Mouse (Mus musculus): ENCODE results near the gene Aar2. TPM values are rescaled to one million over a fixed set of nuclear protein-coding genes. Genes with fewer than 3 reads are reported as not detected.
A peak's percentile ranks its signal among the peaks of the same experiment; 100 is the strongest.

Gene Aar2
- total RNA-seq, 2 experiments from 2014 or later = 37.3 to 39.6 TPM

DNA sequence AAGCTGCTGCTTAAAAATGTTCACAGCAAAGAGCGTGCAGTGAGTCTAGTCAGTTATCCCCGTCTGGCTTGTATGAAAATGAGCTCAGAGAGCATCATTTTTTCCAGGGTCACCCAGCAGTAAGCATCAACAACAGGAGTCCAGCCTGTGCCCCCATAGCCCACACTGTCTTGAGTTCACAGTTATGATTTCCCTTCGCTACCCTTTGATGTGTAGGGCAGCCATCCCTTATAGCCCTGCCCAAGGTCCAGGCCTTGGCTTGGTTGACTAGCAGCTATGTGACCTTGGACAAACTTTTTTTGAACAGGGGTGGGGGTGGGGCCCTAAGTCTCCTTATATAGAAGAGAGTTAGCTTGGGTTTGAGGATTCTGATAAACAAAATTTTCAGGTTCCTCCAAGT lies 21.9 kb downstream of the Aar2 start:
- no peak overlapping the region for H3K27ac ChIP-seq
- intact Hi-C loops (cut with DNase I) = no loop called here
- no peak for DNase-seq (ENCODE audit: extremely low spot score in 1 of 2, low spot score in 2 of 2)
- no peak overlapping the region for H3K4me3 ChIP-seq
- no peak for TF ChIP-seq CTCF (IDR thresholded peaks at IDR 0.05)

DNA sequence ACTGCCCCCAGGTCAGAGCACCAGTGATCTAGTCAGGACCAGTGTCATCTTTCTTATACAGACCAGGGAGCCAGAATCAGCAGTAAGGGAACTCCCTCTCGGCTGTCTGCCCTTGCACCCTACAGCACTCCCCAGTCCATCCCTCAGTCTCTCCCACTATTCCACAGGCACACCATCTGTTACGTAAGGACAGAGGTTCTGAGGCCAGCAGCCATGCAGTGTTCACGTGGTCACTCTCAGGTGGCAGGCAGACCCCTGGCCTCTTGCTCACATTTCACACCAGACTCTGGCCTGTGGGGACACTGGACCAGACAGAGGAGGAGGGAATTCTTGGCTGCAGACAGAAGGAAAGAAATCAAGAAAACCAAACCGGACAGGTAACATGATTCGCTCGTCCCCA lies 24.1 kb downstream of the Aar2 start:
- Histone ChIP-seq H3K27ac (no peak overlapping the region), H3K4me3 (no peak overlapping the region)
- no peak for TF ChIP-seq CTCF (IDR thresholded peaks at IDR 0.05)
- DNase-seq (ENCODE audit: extremely low spot score in 1 of 2, low spot score in 2 of 2) = no peak
- intact Hi-C loops (cut with DNase I) = no loop called here

DNA sequence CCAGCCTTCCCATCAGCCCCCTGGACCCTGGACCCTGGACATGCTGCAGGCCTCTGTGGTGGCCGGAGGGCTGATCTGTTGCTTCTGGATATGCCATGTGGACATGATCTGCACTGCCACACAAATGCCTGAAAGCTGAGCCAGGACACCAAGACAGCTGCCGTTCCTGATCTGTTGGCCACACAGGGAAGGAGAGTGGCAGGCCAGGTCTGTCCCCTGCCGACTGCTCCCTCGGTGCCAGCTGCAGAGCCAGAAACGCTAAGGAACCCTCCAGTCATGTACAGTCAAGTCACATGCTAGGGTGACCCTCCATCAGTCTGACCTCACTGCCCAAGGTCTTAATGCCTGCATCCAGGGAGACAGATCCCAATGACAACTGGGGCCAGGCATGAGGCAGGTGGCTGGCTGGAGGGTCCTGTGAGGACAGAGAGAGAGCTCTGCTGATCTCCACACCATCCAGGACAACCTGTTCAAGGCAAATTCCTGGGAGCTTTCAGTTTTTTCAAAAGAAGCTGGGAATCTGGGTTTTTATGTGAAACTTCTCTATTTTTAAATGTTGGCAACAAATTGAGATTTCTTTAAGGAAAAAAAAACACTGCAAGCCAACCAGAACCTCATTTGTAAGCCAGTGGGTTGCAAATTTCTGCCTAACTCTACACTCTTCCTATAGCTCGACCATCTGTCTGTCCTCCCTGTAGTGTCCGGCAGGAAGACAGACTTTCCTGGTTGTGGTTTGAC lies 29.6 kb downstream of the Aar2 start:
- Histone ChIP-seq H3K27ac (peak overlapping the region; percentile 51; the same call in 1 of the 2 replicates), H3K4me3 (no peak overlapping the region)
- intact Hi-C loops (cut with DNase I) = no loop called here
- no peak for DNase-seq (ENCODE audit: extremely low spot score in 1 of 2, low spot score in 2 of 2)
- TF ChIP-seq CTCF (IDR thresholded peaks at IDR 0.05) = no peak

DNA sequence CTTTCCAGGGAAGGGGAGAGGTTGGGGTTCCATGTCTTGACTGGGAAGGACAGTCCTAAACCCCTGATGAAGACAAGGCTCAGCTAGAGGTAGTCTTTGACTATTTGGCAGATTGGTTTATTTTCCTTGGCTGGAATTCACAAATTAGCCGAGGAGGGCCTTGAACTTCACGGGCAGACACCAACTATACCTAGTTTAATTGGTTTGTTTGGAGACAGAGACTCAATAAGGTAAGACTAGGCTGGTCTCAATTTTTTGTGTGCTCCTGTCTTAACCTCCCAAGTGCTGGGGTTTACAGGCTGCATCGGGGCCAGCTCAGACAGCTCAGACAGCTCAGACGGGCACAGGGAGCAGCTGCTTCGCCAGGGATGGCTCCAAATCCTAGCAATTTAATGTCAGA lies 33.1 kb downstream of the Aar2 start:
- peak overlapping the region; percentile 45 for H3K27ac ChIP-seq
- intact Hi-C loops (cut with DNase I) = no loop called here
- no peak overlapping the region for H3K4me3 ChIP-seq
- no peak for DNase-seq (ENCODE audit: extremely low spot score in 1 of 2, low spot score in 2 of 2)
- no peak for TF ChIP-seq CTCF (IDR thresholded peaks at IDR 0.05)

DNA sequence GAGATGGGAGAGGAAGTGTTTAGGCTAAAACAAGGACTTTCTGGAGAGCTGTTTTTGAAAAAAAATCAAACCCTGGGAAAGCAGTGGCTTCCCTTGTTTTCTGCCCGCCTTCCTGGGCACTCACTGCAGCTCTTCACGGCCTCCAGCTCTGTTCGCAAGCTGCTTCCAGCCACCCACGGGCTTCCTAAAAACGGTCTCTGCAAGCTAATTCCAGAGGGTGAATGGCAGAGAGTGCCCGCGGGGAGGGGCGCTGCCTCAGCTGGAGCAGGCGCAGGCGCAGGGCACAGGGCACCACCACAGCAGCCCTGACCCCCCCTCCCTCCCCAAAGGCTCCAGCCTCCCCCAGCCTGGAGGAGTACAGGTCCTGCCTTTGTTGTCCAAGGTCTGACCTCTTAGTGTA lies 33.9 kb downstream of the Aar2 start:
- peak; percentile 83 to 87 for DNase-seq (ENCODE audit: extremely low spot score in 1 of 2, low spot score in 2 of 2)
- intact Hi-C loops (cut with DNase I) = loop anchor here (1.0 kb wide), 1 partner anchor 32 kb away; the partner anchor contains the start of gene Dlgap4
- Histone ChIP-seq H3K4me3 (no peak overlapping the region), H3K27ac (peak overlapping the region; percentile 45)
- TF ChIP-seq CTCF (IDR thresholded peaks at IDR 0.05) = no peak; the same call in none of the 2 replicates

DNA sequence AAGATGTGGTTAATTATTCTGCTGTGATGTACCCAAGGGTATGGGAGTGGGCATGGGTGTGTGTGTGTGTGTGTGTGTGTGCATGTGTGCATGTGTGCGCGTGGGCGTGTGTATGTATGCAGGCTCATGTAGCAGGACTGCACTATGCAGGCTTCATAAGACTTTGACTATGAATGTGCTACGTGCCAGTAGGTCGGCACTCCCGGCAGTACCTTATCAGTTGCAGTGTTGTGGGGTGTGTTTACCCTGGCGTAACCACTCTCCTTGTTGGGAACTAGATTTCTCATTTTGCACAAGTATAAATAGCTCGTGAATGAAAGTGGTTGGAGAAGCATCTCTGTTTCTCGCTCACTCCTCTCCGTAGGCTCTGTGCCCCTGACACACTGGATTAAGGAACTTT lies 35.5 kb downstream of the Aar2 start:
- 0 out of 2 replicates have a peak overlapping the region, but pooled peaks have one; percentile 26 for H3K27ac ChIP-seq
- no peak for DNase-seq (ENCODE audit: extremely low spot score in 1 of 2, low spot score in 2 of 2)
- intact Hi-C loops (cut with DNase I) = no loop called here
- TF ChIP-seq CTCF (IDR thresholded peaks at IDR 0.05) = no peak
- H3K4me3 ChIP-seq = no peak overlapping the region

DNA sequence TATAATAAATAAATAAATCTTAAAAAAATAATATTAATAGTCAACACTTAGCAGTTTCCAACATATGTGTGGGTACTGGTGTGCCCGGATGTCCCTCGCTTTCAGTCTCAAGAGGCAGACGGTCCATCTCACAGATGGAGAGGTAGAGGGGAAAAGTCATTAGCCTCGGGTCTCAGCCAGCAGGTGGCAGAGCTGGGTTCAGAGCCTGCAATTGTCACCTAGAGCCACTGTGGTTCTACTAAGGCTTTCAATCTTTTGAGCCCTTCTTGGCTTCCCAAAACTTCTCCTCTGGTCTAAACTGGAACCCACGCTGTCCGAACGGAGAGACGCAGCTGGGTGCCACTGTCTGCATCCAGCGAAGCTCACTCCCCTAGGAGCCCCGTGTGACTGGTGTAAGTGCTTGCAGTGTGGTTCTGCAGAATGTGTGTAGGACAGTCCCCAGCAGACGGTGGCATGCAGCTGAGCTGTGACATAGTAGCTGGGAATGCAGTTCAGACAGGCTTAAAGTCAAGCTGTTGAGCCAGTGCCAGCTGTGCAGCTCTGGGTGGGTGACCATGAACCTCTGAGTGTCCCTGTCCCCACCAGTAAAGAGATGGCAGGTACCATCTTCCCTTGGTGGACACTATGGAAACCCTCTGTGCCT lies 36.9 kb downstream of the Aar2 start:
- intact Hi-C loops (cut with DNase I) = loop anchor here (1.0 kb wide), 1 partner anchor 121 kb away; no protein-coding TSS in a partner anchor
- no peak overlapping the region for H3K4me3 ChIP-seq
- peak; percentile 65 for TF ChIP-seq CTCF (IDR thresholded peaks at IDR 0.05)
- peak overlapping the region; percentile 54; the same call in 1 of the 2 replicates for H3K27ac ChIP-seq
- DNase-seq (ENCODE audit: extremely low spot score in 1 of 2, low spot score in 2 of 2) = peak in 1 of 2 experiments; percentile 49

DNA sequence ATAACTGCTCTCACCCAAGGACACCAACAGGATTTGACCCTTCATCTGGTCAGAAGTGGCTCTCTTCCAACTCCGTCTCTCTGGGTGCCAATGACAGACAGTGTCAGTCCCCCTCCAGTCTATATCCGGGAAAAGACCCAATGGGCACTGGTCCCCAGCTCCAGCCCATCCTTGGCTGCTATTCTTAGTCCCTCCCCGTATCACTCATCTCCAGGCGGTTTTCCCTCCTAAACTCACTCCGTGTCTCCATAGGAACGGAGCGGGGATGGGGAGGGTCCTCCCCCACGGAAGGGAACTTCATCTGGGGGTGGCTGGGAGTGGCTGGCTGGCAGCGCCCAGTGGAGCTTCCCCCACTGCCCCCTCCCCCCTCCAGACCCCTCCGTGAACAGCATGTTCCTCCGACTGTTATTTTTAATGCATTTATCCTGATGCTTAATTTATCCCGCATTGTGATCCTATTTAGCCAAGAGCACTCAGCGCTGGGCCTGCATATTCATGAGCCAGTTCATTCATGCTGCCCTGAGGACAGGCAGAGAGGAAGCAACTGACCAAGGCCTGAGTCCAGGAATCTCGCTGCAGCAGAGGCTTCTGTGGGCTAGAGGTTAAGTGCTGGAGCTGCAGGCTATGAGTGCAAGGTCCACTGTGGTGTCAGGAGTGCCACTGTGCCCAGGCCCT lies 37.5 kb downstream of the Aar2 start:
- Histone ChIP-seq H3K4me3 (no peak overlapping the region), H3K27ac (peak overlapping the region; percentile 54)
- no peak for TF ChIP-seq CTCF (IDR thresholded peaks at IDR 0.05)
- DNase-seq (ENCODE audit: extremely low spot score in 1 of 2, low spot score in 2 of 2) = peak; percentile 47 to 63
- intact Hi-C loops (cut with DNase I) = loop anchor here (1.0 kb wide), 1 partner anchor 120 kb away; no protein-coding TSS in a partner anchor

DNA sequence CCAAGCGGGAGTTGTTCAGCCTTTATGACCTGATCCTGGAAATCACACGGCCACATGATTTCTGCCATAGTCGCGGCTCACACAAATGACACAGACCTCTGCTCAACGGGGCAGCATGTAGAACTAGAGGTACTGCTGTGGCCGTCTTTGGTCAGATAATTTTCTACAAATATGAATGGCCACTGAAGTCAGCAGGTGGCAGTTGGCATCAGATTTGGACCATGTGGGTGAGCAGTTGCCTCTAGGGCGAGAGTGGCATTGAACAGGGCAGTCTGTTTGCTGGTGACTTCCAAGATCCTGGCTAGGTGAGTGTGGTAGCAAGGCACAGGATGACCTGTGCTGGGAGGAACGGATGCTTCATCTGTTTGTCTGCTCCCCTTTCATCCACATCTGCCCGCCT lies 42.1 kb downstream of the Aar2 start:
- no peak for DNase-seq (ENCODE audit: extremely low spot score in 1 of 2, low spot score in 2 of 2)
- no peak for TF ChIP-seq CTCF (IDR thresholded peaks at IDR 0.05)
- intact Hi-C loops (cut with DNase I) = no loop called here
- Histone ChIP-seq H3K27ac (no peak overlapping the region), H3K4me3 (no peak overlapping the region)

DNA sequence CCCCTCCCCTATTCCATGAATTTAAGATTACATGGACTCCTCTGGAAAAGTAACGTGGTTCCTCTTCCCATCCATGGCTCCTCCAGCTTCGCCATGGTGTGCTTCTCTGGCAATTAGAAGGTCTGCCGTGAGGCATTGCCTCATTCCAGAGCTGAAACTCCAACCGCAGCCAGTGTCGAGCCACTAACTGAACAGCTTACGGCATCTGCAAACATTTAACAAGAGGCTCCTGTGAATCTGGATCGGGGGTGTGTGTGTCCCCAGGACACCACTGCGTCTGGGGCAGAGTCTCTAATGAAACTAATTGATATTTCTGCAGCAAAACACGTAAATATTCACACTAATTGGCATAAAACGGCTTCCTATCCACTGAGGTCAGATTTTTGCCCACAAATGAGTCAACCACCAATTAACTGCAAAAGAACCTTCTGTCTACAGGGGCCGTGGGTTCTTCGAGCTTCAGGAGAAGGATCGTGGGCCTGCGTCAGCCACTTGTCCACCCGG lies 47.7 kb downstream of the Aar2 start:
- no peak for TF ChIP-seq CTCF (IDR thresholded peaks at IDR 0.05)

DNA sequence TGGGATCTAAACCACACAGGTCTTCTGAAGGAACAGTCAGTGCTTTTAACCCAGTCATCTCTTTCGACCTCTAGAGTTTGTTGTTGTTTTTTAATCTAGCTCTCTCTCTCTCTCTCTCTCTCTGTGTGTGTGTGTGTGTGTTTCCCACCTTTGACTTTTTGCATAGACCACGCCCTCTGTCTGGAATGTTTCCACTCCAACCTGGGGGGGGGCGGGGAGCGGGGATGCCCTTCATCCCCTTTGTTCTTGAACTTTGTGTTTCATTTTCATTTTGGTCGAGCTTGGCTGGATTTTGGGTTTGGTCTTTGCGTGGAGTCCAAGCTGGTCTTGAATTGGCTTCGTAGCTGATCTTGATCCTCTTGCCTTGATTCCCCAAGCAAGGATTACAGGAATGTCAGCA lies 55.2 kb downstream of the Aar2 start:
- no peak for TF ChIP-seq CTCF (IDR thresholded peaks at IDR 0.05)
- Histone ChIP-seq H3K4me3 (no peak overlapping the region), H3K27ac (no peak overlapping the region)
- DNase-seq (ENCODE audit: extremely low spot score in 1 of 2, low spot score in 2 of 2) = no peak
- intact Hi-C loops (cut with DNase I) = no loop called here

More for the DNA sequence above, 47.7 kb downstream of the Aar2 start:
- intact Hi-C loops (cut with DNase I) = no loop called here
- no peak for DNase-seq (ENCODE audit: extremely low spot score in 1 of 2, low spot score in 2 of 2)
- Histone ChIP-seq H3K27ac (no peak overlapping the region), H3K4me3 (no peak overlapping the region)

DNA sequence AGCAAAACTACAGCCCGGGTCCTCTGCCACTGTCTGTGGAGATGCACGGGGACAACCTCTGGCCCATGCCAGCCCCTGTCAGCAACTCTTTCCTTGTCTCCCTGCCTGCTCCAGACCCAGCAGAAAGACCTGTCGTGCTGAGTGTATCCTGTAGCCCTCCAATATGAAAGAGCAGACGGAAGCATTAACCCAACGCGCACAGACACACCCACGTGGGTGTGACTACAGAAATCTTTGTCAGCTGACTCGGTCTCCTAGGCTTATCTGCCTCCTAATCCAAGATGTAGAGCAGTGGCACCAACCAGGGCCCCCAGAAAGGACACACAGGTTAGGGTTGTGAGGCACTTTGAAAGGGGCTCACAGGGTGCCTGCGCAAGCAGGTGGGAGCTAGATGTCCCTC lies 56.3 kb downstream of the Aar2 start:
- TF ChIP-seq CTCF (IDR thresholded peaks at IDR 0.05) = no peak
- H3K27ac ChIP-seq = no peak overlapping the region
- no peak overlapping the region for H3K4me3 ChIP-seq
- no peak for DNase-seq (ENCODE audit: extremely low spot score in 1 of 2, low spot score in 2 of 2)
- intact Hi-C loops (cut with DNase I) = no loop called here
